Mouse (Mus musculus): Measurements from ENCODE around the gene Six3. TPM values are rescaled to one million over a fixed set of nuclear protein-coding genes. Genes with fewer than 3 reads are reported as not detected.

The Six3 gene
- 0.13 and 0.19 TPM in 2 replicates for polyA plus RNA-seq (2014; fragmentation: Nextera tagmentation; extraction: Ambion mirVana)

DNA sequence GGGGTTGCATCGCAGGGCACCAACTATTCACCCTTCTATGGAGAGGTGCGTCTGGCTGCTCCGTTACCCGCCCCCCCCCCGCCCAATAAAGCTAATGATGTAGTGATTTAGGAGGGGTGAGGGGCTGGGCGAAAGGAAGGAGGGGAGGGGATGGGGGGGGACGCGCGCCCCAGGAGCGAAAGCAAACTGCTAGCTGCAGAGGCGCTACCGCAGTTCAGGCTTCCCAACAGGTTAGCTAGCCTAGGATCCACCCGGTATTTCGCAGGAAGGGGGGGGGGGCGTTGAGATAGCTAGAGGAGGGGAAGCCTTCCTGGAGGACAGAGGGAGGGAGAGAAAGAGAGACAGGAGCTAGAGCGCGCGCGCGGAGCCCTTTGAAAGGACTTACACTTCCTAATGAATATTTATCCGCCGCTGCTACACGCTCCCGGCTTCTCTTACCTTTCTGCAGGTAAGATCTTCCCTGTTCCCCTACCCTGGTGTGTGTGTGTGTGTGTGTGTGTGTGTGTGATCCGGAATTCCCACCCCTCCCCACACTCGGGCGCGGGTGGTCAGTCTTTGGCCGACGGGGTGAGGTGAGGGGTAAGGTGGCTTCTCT is at the start of gene Six3:
Six3 (plus strand) TSS at position 343 of the 595 bp plus-strand sequence.
- ATAC-seq (ENCODE audit: insufficient read depth, low FRiP score, low TSS enrichment) (no peak), DNase-seq (ENCODE audit: low spot score) (no peak)
- Histone ChIP-seq H3K4me1 (ENCODE audit: control insufficient read depth, insufficient read depth, low read length) (no peaks in the 10 kb centered on the region), H3K9me3 (ENCODE audit: control insufficient read depth, low read length) (no peaks in the 10 kb centered on the region), H3K27ac (ENCODE audit: low read depth, low read length) (no peak within 1 kb of the TSS), H3K36me3 (ENCODE audit: control insufficient read depth, insufficient read depth, low read length) (no peaks in the 10 kb centered on the region), H3K9ac (ENCODE audit: low read length) (no peak within 1 kb of the TSS), H3K4me3 (ENCODE audit: low read depth, low read length) (no peak within 1 kb of the TSS), H3K4me2 (ENCODE audit: low read depth) (no peak within 1 kb of the TSS), H3K27me3 (ENCODE audit: control insufficient read depth, insufficient read depth, low read length) (peaks cover 100% of the 10 kb centered on the region)
- WGBS: under 1% methylated on average over 27 of the region's 30 CpGs

DNA sequence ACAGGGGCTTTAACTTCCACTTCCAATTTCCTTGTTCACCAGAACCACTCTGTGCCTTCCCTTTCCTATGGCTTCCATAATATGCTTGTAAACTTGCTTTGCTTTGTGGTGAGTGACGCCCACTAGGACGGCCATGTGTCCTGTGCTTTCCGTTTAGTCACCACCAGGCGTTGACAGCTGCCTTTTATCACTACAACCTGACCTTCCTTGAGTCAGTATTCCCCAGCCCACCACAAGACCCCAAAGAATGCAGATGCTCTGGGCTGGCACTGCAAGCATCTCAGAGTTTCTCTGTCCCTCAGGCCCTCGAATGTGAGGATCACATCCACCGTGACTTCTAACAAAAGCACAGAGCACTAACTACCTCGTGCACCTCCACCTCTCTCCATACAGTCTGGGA is 49.3 kb upstream of the Six3 start:
- WGBS: 77% methylated on average over 7 of the region's 7 CpGs
- Histone ChIP-seq H3K4me1 (ENCODE audit: control insufficient read depth, insufficient read depth, low read length) (no peaks in the 10 kb centered on the region), H3K4me2 (ENCODE audit: low read depth) (no peak overlapping the region), H3K27ac (ENCODE audit: low read depth, low read length) (no peak overlapping the region), H3K9ac (ENCODE audit: low read length) (no peak overlapping the region), H3K9me3 (ENCODE audit: control insufficient read depth, low read length) (no peaks in the 10 kb centered on the region), H3K4me3 (ENCODE audit: low read depth, low read length) (no peak overlapping the region), H3K27me3 (ENCODE audit: control insufficient read depth, insufficient read depth, low read length) (no peaks in the 10 kb centered on the region), H3K36me3 (ENCODE audit: control insufficient read depth, insufficient read depth, low read length) (no peaks in the 10 kb centered on the region)
- no peak for DNase-seq (ENCODE audit: low spot score)
- ATAC-seq (ENCODE audit: insufficient read depth, low FRiP score, low TSS enrichment): no peak

DNA sequence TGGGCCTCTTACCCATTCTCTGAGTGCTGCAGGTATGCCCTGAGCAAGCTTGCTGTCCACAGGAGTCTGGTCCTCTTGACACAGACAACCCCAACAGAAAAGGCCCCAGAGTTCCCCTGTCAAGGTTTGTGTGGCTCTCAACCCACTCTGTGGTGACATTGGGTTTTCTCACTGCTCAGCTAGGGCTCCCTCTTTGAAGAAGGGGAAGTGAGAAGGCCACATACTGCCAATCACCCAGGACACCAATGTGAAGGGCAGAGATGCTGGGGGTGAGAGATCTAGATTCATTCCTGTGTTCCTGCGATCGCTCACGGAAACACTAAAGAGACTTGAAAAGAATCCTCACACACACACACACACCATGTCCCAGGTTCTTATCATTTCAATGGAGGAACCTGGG is 39.4 kb upstream of the Six3 start:
- ATAC-seq (ENCODE audit: insufficient read depth, low FRiP score, low TSS enrichment): no peak
- Histone ChIP-seq H3K9ac (ENCODE audit: low read length) (no peak overlapping the region), H3K36me3 (ENCODE audit: control insufficient read depth, insufficient read depth, low read length) (no peaks in the 10 kb centered on the region)

DNA sequence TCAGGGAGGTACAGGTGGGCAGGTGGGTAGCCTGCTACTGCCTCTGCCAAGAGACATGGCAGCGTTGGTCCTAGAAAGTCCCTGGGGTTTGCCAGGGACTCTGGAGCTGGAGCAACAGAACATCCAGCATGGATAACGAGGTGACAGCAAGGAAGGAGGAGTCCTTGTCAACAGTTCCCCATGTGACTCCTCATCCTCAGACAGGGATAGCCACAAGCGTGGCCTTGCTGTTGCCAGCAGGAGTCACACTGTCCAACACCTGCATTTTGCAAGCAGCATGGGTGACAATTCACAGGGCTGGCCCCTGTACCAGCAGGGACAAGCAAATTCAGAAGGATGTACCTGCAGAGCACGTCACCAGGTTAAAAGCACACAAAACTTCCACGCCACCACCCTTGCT is 35.1 kb upstream of the Six3 start:
- Histone ChIP-seq H3K4me1 (ENCODE audit: control insufficient read depth, insufficient read depth, low read length) (no peaks in the 10 kb centered on the region), H3K27me3 (ENCODE audit: control insufficient read depth, insufficient read depth, low read length) (no peaks in the 10 kb centered on the region), H3K4me2 (ENCODE audit: low read depth) (no peak overlapping the region), H3K9ac (ENCODE audit: low read length) (no peak overlapping the region), H3K9me3 (ENCODE audit: control insufficient read depth, low read length) (no peaks in the 10 kb centered on the region), H3K27ac (ENCODE audit: low read depth, low read length) (no peak overlapping the region), H3K4me3 (ENCODE audit: low read depth, low read length) (no peak overlapping the region), H3K36me3 (ENCODE audit: control insufficient read depth, insufficient read depth, low read length) (no peaks in the 10 kb centered on the region)
- WGBS: 73% methylated on average over 5 of the region's 5 CpGs
- DNase-seq (ENCODE audit: low spot score) (no peak), ATAC-seq (ENCODE audit: insufficient read depth, low FRiP score, low TSS enrichment) (no peak)

More for the DNA sequence above, 39.4 kb upstream of the Six3 start:
- Histone ChIP-seq H3K9me3 (ENCODE audit: control insufficient read depth, low read length) (no peaks in the 10 kb centered on the region), H3K4me2 (ENCODE audit: low read depth) (no peak overlapping the region), H3K4me1 (ENCODE audit: control insufficient read depth, insufficient read depth, low read length) (no peaks in the 10 kb centered on the region), H3K27ac (ENCODE audit: low read depth, low read length) (no peak overlapping the region), H3K4me3 (ENCODE audit: low read depth, low read length) (no peak overlapping the region), H3K27me3 (ENCODE audit: control insufficient read depth, insufficient read depth, low read length) (no peaks in the 10 kb centered on the region)
- DNase-seq (ENCODE audit: low spot score): no peak
- 90% methylated on average over 3 of the region's 3 CpGs for whole genome bisulfite sequencing

DNA sequence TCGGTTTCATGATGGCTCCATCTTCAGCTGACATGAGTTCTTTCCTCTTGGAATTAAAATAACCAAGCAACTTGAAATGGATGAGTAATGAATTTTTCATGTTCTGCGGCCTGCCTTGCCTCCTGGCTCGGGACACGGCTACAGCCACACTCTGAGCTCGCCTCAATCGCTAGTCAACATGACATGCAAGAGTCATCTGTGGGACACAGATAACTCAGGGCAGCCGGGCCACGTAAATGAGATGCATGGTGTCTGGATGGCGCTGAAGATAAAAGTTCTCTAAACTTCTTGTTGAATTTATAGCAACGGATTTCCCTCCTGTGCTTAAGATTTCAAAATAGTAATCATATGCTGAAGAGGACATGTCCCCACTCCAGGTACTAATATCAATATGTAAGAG is 34.1 kb upstream of the Six3 start:
- ATAC-seq (ENCODE audit: insufficient read depth, low FRiP score, low TSS enrichment): no peak
- Histone ChIP-seq H3K27ac (ENCODE audit: low read depth, low read length) (no peak overlapping the region), H3K4me2 (ENCODE audit: low read depth) (no peak overlapping the region), H3K4me1 (ENCODE audit: control insufficient read depth, insufficient read depth, low read length) (no peaks in the 10 kb centered on the region), H3K9me3 (ENCODE audit: control insufficient read depth, low read length) (no peaks in the 10 kb centered on the region), H3K36me3 (ENCODE audit: control insufficient read depth, insufficient read depth, low read length) (no peaks in the 10 kb centered on the region), H3K9ac (ENCODE audit: low read length) (no peak overlapping the region), H3K4me3 (ENCODE audit: low read depth, low read length) (no peak overlapping the region), H3K27me3 (ENCODE audit: control insufficient read depth, insufficient read depth, low read length) (no peaks in the 10 kb centered on the region)
- 93% methylated on average over 10 of the region's 10 CpGs for WGBS
- no peak for DNase-seq (ENCODE audit: low spot score)

DNA sequence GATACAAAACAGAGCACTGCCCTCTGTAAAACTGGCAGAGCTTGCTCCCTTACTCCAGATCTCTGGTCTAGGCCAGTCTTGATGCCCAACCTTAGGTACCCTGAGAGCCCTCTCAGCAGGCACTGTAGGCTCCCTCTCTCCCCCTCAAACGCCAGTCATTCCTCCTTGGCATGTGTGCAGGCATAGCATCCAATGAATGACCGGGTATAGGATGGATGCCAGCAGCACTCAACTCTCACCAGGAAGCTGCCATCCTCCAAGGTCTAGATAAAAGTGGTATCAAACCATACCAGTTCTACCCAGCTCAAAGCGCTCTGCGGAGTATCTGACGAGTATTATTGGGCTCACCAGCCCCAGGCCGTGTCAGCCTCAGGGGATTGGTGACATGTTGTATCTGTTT is 33.2 kb upstream of the Six3 start:
- DNase-seq (ENCODE audit: low spot score) (no peak), ATAC-seq (ENCODE audit: insufficient read depth, low FRiP score, low TSS enrichment) (no peak)
- H3K36me3 ChIP-seq (ENCODE audit: control insufficient read depth, insufficient read depth, low read length): no peaks in the 10 kb centered on the region
- no peak overlapping the region for H3K4me3 ChIP-seq (ENCODE audit: low read depth, low read length)
- H3K27ac ChIP-seq (ENCODE audit: low read depth, low read length): no peak overlapping the region
- H3K9me3 ChIP-seq (ENCODE audit: control insufficient read depth, low read length): no peaks in the 10 kb centered on the region
- no peak overlapping the region for H3K4me2 ChIP-seq (ENCODE audit: low read depth)
- no peaks in the 10 kb centered on the region for H3K4me1 ChIP-seq (ENCODE audit: control insufficient read depth, insufficient read depth, low read length)
- H3K9ac ChIP-seq (ENCODE audit: low read length): no peak overlapping the region
- H3K27me3 ChIP-seq (ENCODE audit: control insufficient read depth, insufficient read depth, low read length): no peaks in the 10 kb centered on the region
- 92% methylated on average over 6 of the region's 6 CpGs for WGBS

DNA sequence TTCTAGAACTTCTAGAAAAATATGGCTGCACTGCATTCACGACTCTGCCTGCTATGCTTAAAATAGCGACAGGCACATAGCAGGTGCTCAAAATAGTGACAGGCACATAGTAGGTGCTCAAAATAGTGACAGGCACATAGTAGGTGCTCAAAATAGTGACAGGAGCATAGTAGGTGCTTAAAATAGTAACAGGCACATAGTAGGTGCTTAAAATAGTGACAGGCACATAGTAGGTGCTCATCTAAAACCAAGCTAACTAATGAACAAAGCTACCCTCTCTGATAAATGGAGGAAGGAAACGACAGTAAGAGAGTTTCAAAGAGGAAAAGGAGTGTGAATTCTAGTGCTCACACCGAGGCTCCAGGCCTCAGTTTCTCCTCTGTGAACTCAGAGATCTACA is 29.2 kb upstream of the Six3 start:
- no peak overlapping the region for H3K4me2 ChIP-seq (ENCODE audit: low read depth)
- H3K9ac ChIP-seq (ENCODE audit: low read length): no peak overlapping the region
- DNase-seq (ENCODE audit: low spot score): no peak
- H3K27me3 ChIP-seq (ENCODE audit: control insufficient read depth, insufficient read depth, low read length): no peaks in the 10 kb centered on the region
- no peak overlapping the region for H3K4me3 ChIP-seq (ENCODE audit: low read depth, low read length)
- H3K9me3 ChIP-seq (ENCODE audit: control insufficient read depth, low read length): no peaks in the 10 kb centered on the region
- no peaks in the 10 kb centered on the region for H3K4me1 ChIP-seq (ENCODE audit: control insufficient read depth, insufficient read depth, low read length)
- ATAC-seq (ENCODE audit: insufficient read depth, low FRiP score, low TSS enrichment): no peak
- 90% methylated on average over 4 of the region's 4 CpGs for WGBS
- H3K36me3 ChIP-seq (ENCODE audit: control insufficient read depth, insufficient read depth, low read length): no peaks in the 10 kb centered on the region
- H3K27ac ChIP-seq (ENCODE audit: low read depth, low read length): no peak overlapping the region

DNA sequence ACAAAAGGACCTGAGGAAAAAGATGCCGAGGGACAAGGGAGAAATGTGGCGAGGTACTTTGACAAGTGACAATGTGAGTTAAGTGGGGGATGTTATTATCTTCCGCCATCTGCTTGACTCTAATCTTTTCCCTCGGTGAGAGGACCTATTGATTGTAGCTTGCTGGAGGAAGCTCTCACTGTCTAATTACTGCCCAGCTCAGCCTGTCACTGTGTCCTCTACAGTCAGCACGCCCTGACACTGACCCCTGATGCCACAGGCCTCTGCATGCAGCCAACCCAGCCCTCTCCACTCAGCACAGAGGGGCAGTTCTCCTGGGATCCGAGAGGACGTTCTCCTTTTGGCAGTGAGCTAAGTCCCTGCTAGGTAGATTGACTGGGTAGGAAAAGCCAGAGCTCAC is 28.8 kb upstream of the Six3 start:
- Histone ChIP-seq H3K27me3 (ENCODE audit: control insufficient read depth, insufficient read depth, low read length) (no peaks in the 10 kb centered on the region), H3K4me2 (ENCODE audit: low read depth) (no peak overlapping the region), H3K27ac (ENCODE audit: low read depth, low read length) (no peak overlapping the region), H3K36me3 (ENCODE audit: control insufficient read depth, insufficient read depth, low read length) (no peaks in the 10 kb centered on the region), H3K9ac (ENCODE audit: low read length) (no peak overlapping the region), H3K4me1 (ENCODE audit: control insufficient read depth, insufficient read depth, low read length) (no peaks in the 10 kb centered on the region), H3K9me3 (ENCODE audit: control insufficient read depth, low read length) (no peaks in the 10 kb centered on the region), H3K4me3 (ENCODE audit: low read depth, low read length) (no peak overlapping the region)
- DNase-seq (ENCODE audit: low spot score): no peak
- no peak for ATAC-seq (ENCODE audit: insufficient read depth, low FRiP score, low TSS enrichment)
- 69% methylated on average over 7 of the region's 7 CpGs for WGBS

DNA sequence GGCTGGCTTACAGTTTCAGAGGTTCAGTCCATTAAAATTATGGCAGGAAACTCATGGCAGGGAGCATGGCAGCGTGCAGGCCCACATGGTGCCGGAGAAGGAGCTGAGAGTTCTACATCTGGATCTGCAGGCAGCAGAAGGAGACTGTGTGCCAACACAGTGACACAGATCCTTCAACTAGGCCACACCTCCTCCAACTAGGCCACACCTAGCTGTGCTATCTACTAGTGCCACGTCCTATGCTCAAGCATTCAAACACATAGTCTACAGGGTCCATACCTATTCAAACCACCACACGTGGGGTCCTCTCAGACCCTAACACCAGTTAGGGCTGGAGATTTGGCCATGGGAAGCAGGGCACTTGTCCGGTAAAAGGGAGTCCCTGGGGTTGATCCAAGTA is 27.6 kb upstream of the Six3 start:
- Histone ChIP-seq H3K36me3 (ENCODE audit: control insufficient read depth, insufficient read depth, low read length) (no peaks in the 10 kb centered on the region), H3K4me1 (ENCODE audit: control insufficient read depth, insufficient read depth, low read length) (no peaks in the 10 kb centered on the region), H3K27me3 (ENCODE audit: control insufficient read depth, insufficient read depth, low read length) (no peaks in the 10 kb centered on the region), H3K9me3 (ENCODE audit: control insufficient read depth, low read length) (no peaks in the 10 kb centered on the region), H3K9ac (ENCODE audit: low read length) (no peak overlapping the region), H3K4me3 (ENCODE audit: low read depth, low read length) (no peak overlapping the region), H3K4me2 (ENCODE audit: low read depth) (no peak overlapping the region), H3K27ac (ENCODE audit: low read depth, low read length) (no peak overlapping the region)
- WGBS: 86% methylated on average over 5 of the region's 5 CpGs
- ATAC-seq (ENCODE audit: insufficient read depth, low FRiP score, low TSS enrichment) (no peak), DNase-seq (ENCODE audit: low spot score) (no peak)
